Mouse (Mus musculus) liver, adult 2 months (tissue): Measurements from ENCODE around the gene Ppp1cc. TPM values are rescaled to one million over a fixed set of nuclear protein-coding genes. Genes with fewer than 3 reads are reported as not detected.

Source experiments
- DNase-seq: peaks from one replicate; pipeline ENCODE4 v3.0.0-alpha.2; 2011; ENCODE audit warnings: low read depth, low spot score; ENCODE audit errors: extremely low read depth
- H3K27ac ChIP-seq: fragments of 200-500 bp; replicated peaks from 2 replicates; pipeline ENCODE4 v1.5.1; 2012; ENCODE audit warnings: low read depth, mild to moderate bottlenecking, control low read depth, inconsistent platforms, low read length; ENCODE audit not compliant: insufficient read depth
- H3K27me3 ChIP-seq: fragments of 200-500 bp; 2 replicates; pipeline ENCODE4 v1.6.1; 2012; ENCODE audit warnings: mild to moderate bottlenecking, moderate library complexity, low read length, inconsistent platforms; ENCODE audit not compliant: control insufficient read depth, insufficient read depth
- H3K36me3 ChIP-seq: fragments of 200-500 bp; 2 replicates; pipeline ENCODE4 v1.6.1; 2012; ENCODE audit warnings: low read length, inconsistent platforms; ENCODE audit not compliant: control insufficient read depth, insufficient read depth
- H3K4me1 ChIP-seq: fragments of 200-500 bp; 2 replicates; pipeline ENCODE4 v1.6.1; 2011; ENCODE audit warnings: low read length; ENCODE audit not compliant: control insufficient read depth, insufficient read depth
- H3K4me3 ChIP-seq: fragments of 200-500 bp; 2 replicates; pipeline ENCODE4 v1.5.1; 2011; ENCODE audit warnings: low read depth, mild to moderate bottlenecking, control low read depth, low read length, moderate library complexity; ENCODE audit not compliant: insufficient read depth
- H3K79me2 ChIP-seq: fragments of 200-500 bp; 2 replicates; pipeline ENCODE4 v1.6.1; 2012; ENCODE audit warnings: inconsistent platforms, mild to moderate bottlenecking, low read length, moderate library complexity; ENCODE audit not compliant: control insufficient read depth, insufficient read depth
- H3K9ac ChIP-seq: fragments of 200-500 bp; 2 replicates; pipeline ENCODE4 v1.6.1; 2012; ENCODE audit warnings: low read depth, mild to moderate bottlenecking, control low read depth, inconsistent platforms, low read length
- CTCF ChIP-seq: fragments of 200-500 bp; IDR thresholded peaks from 2 replicates; pipeline ENCODE4 v1.5.1; 2011; ENCODE audit warnings: low read depth, low read length, control low read depth
- POLR2A ChIP-seq: fragments of 200-500 bp; IDR thresholded peaks from 2 replicates; pipeline ENCODE4 v1.6.1; 2011; ENCODE audit warnings: low read length, control low read depth; ENCODE audit not compliant: insufficient read depth; ENCODE audit errors: extremely low read depth
- WGBS: fragments of 180-500 bp; shearing (Covaris S2); methylation state at CpG from one replicate; pipeline ENCODE4 v1.1.7; 2018; 5-methylcytosine and 5-hydroxymethylcytosine counted together
- polyA plus RNA-seq: library from polyadenylated mRNA; depleted of rRNA; stranded (reverse); fragments of >200 nt; gene quantifications from 2 replicates; pipeline ENCODE4 v1.2.3, GENCODE M21; 2012; rRNA removed
- total RNA-seq: library from RNA; depleted of rRNA; stranded (reverse); fragments of >200 nt; gene quantifications from 2 replicates; pipeline ENCODE4 v1.2.3, GENCODE M21; 2014; rRNA removed

The Ppp1cc gene
- total and polyA plus RNA-seq, 2 experiments: 36.4 to 100 TPM

- no peak overlapping the region for H3K9ac ChIP-seq
- no peaks in the 10 kb centered on the region for H3K79me2 ChIP-seq
- DNase-seq: no peak
- no peaks in the 10 kb centered on the region for H3K36me3 ChIP-seq
- 94% methylated on average over 4 of the region's 4 CpGs for WGBS
- no peaks in the 10 kb centered on the region for H3K4me1 ChIP-seq
- no peak overlapping the region for H3K4me3 ChIP-seq
- no peak for TF ChIP-seq CTCF
- H3K27me3 ChIP-seq: no peaks in the 10 kb centered on the region
- no peak overlapping the region for H3K27ac ChIP-seq
These were observed 63.0 kb downstream of the Ppp1cc start for GRCm38 (mm10) chr5:122221085-122221484.

DNA sequence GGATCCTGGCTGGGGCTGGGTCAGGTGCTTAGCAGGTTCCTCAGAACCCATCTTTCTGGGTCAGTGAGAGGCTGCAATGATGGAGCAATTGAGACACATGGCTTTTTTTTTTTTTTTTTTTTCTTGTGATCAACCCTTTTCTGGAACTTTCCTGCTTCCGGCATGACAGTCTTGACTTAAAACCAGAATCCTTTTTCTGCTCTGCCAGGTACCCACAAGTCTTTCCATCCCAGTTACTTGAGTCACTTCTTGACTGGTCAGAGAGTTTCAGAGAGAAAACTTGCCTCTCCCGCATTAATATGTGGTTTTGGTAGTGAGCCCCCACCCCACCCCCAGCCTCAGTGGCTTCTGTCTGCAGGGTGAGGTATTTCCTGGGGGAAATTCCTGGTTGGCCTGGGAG is 66.2 kb downstream of the Ppp1cc start:
- Histone ChIP-seq H3K4me3 (no peak overlapping the region), H3K36me3 (no peaks in the 10 kb centered on the region), H3K79me2 (no peaks in the 10 kb centered on the region), H3K27me3 (no peaks in the 10 kb centered on the region), H3K27ac (no peak overlapping the region), H3K9ac (no peak overlapping the region), H3K4me1 (no peaks in the 10 kb centered on the region)
- TF ChIP-seq CTCF: no peak
- TF ChIP-seq POLR2A: no peak
- WGBS: 90% methylated on average over 2 of the region's 2 CpGs
- no peak for DNase-seq

Other genes with a start within 250 kb of the Ppp1cc start
- gene Cux2, start 108.2 kb upstream of the Ppp1cc start, total RNA-seq: 4.1 and 5.9 TPM in 2 replicates
- gene Cux2, start 108.2 kb upstream of the Ppp1cc start, polyA plus RNA-seq: 11.6 and 19.5 TPM in 2 replicates
- 0.74 and 3.9 TPM in 2 replicates for gene Myl2, start 57.3 kb upstream of the Ppp1cc start, total RNA-seq
- gene Myl2, start 57.3 kb upstream of the Ppp1cc start, polyA plus RNA-seq: not detected in 2 replicates
- not detected in 2 replicates for gene Ccdc63, start 17.5 kb upstream of the Ppp1cc start, total RNA-seq
- gene Ccdc63, start 17.5 kb upstream of the Ppp1cc start, polyA plus RNA-seq: not detected in 2 replicates
- 1.5 and 3.0 TPM in 2 replicates for gene Hvcn1, start 48.5 kb downstream of the Ppp1cc start, total RNA-seq
- gene Hvcn1, start 48.5 kb downstream of the Ppp1cc start, polyA plus RNA-seq: 0.82 and 1.7 TPM in 2 replicates
- 1.6 and 1.9 TPM in 2 replicates for gene Tctn1, start 106.2 kb downstream of the Ppp1cc start, total RNA-seq
- 3.5 and 5.9 TPM in 2 replicates for gene Tctn1, start 106.2 kb downstream of the Ppp1cc start, polyA plus RNA-seq
- 16.3 and 17.6 TPM in 2 replicates for gene Pptc7, start 126.1 kb downstream of the Ppp1cc start, total RNA-seq
- gene Pptc7, start 126.1 kb downstream of the Ppp1cc start, polyA plus RNA-seq: 8.7 and 9.5 TPM in 2 replicates
- 3.8 and 4.5 TPM in 2 replicates for gene Rad9b, start 196.0 kb downstream of the Ppp1cc start, total RNA-seq
- gene Rad9b, start 196.0 kb downstream of the Ppp1cc start, polyA plus RNA-seq: 1.00 and 1.5 TPM in 2 replicates
- gene Vps29, start 196.1 kb downstream of the Ppp1cc start, total RNA-seq: 52.8 and 58.8 TPM in 2 replicates
- gene Vps29, start 196.1 kb downstream of the Ppp1cc start, polyA plus RNA-seq: 24.9 and 27.9 TPM in 2 replicates
- 14.1 and 18.4 TPM in 2 replicates for gene Gpn3, start 213.6 kb downstream of the Ppp1cc start, total RNA-seq
- 23.5 and 24.6 TPM in 2 replicates for gene Gpn3, start 213.6 kb downstream of the Ppp1cc start, polyA plus RNA-seq
- 3.4 and 4.2 TPM in 2 replicates for gene Fam216a, start 214.1 kb downstream of the Ppp1cc start, total RNA-seq
- 2.8 and 3.4 TPM in 2 replicates for gene Fam216a, start 214.1 kb downstream of the Ppp1cc start, polyA plus RNA-seq
- 93.6 and 119 TPM in 2 replicates for gene Arpc3, start 233.6 kb downstream of the Ppp1cc start, total RNA-seq
- gene Arpc3, start 233.6 kb downstream of the Ppp1cc start, polyA plus RNA-seq: 93.9 and 121 TPM in 2 replicates